In the genomic region with DNA sequence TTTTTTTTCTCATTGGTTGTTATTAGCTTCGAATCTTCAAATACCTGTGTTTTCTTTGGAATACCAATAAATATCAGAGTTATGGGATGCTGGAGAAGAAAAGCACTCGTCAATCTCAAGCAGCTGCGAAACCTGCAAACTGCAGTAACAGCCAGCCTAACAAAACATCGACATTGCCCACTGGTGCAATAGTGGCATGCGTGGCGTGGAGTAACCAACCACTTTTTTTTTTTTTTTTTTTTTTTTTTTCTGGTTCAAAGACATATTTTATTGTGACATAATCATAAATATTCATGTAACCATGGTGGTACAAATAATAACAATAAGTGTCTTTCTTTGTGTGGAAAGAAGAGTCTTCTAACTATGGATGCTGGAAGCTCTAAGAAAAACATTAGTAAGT, we compare ENCODE assay signal across 30 mouse cellular contexts.
"Had no signal": no experiment of that assay in that cellular context is flagged by ENCODE, and none has a peak within 500 bp of the region (broad histone marks: within the 10 kb centered on the region; RNA-seq: fewer than 3 reads in every experiment).

No protein-coding gene starts in this region.

- H3K36me3 ChIP-seq: heart, embryonic 12.5 days; heart, embryonic 13.5 days; heart, embryonic 15.5 days; hindbrain, embryonic 10.5 days; hindbrain, embryonic 12.5 days; hindbrain, embryonic 13.5 days; hindbrain, embryonic 15.5 days; intestine, embryonic 15.5 days; kidney, embryonic 15.5 days had no signal

- H3K4me3 ChIP-seq: heart, embryonic 12.5 days; heart, embryonic 13.5 days; heart, embryonic 15.5 days; hindbrain, embryonic 10.5 days; hindbrain, embryonic 12.5 days; hindbrain, embryonic 13.5 days; hindbrain, embryonic 15.5 days; intestine, embryonic 15.5 days; kidney, embryonic 15.5 days; layer of hippocampus, adult 2 months; left cerebral cortex, adult 2 months had no signal

- H3K27ac ChIP-seq: heart, embryonic 13.5 days; heart, embryonic 15.5 days; hindbrain, embryonic 10.5 days; hindbrain, embryonic 12.5 days; hindbrain, embryonic 13.5 days; hindbrain, embryonic 14.5 days; hindbrain, embryonic 15.5 days; hindbrain, postnatal 0 days; intestine, embryonic 15.5 days; kidney, embryonic 15.5 days; kidney, postnatal 0 days; layer of hippocampus, adult 2 months; left cerebral cortex, adult 2 months had no signal

- H3K4me1 ChIP-seq: heart, embryonic 12.5 days; heart, embryonic 13.5 days; heart, embryonic 15.5 days; hindbrain, embryonic 10.5 days; hindbrain, embryonic 12.5 days; hindbrain, embryonic 13.5 days; hindbrain, embryonic 15.5 days; intestine, embryonic 15.5 days; kidney, embryonic 15.5 days had no signal

- DNase-seq: heart, postnatal 10 days; heart, postnatal 14 days; heart, postnatal 36 days; heart, postnatal 4 days; kidney, adult 11 months; kidney, adult 18-20 months; kidney, adult 2 months; kidney, adult 8-10 months; kidney, adult 9 months; kidney, postnatal 10 days; kidney, postnatal 14 days; kidney, postnatal 25 days; kidney, postnatal 36 days; kidney, postnatal 4 days; layer of hippocampus, adult 9-11 months; layer of hippocampus, postnatal 36 days had no signal

- H3K9me3 ChIP-seq: heart, embryonic 12.5 days; heart, embryonic 13.5 days; heart, embryonic 15.5 days; hindbrain, embryonic 10.5 days; hindbrain, embryonic 12.5 days; hindbrain, embryonic 13.5 days; hindbrain, embryonic 15.5 days; intestine, embryonic 15.5 days; kidney, embryonic 15.5 days had no signal

- H3K9ac ChIP-seq: heart, embryonic 12.5 days; heart, embryonic 13.5 days; heart, embryonic 15.5 days; hindbrain, embryonic 12.5 days; hindbrain, embryonic 13.5 days; hindbrain, embryonic 14.5 days; hindbrain, embryonic 15.5 days; intestine, embryonic 15.5 days; kidney, embryonic 15.5 days had no signal
